Mouse (Mus musculus): Measurements from ENCODE around the gene Atpif1.

The Atpif1 gene

GRCm38 (mm10) chr4:132526678-132527077 lies 6.8 kb downstream of the Atpif1 start:
- no peak for DNase-seq (ENCODE audit: low spot score)

- DNase-seq (ENCODE audit: low spot score): peak; percentile 30
These were observed 8.7 kb downstream of the Atpif1 start for GRCm38 (mm10) chr4:132524808-132525207.

GRCm38 (mm10) chr4:132524321-132524741 lies 9.1 kb downstream of the Atpif1 start:
- no peak for DNase-seq (ENCODE audit: low spot score)

- no peak for DNase-seq (ENCODE audit: low spot score)
These were observed 14.3 kb downstream of the Atpif1 start for GRCm38 (mm10) chr4:132519188-132519587.

GRCm38 (mm10) chr4:132518066-132518465 lies 15.4 kb downstream of the Atpif1 start:
- DNase-seq (ENCODE audit: low spot score): no peak

GRCm38 (mm10) chr4:132515369-132516155 lies 17.9 kb downstream of the Atpif1 start:
- peak; percentile 94 for DNase-seq (ENCODE audit: low spot score)

GRCm38 (mm10) chr4:132514555-132515135 lies 18.8 kb downstream of the Atpif1 start:
- peak; percentile 84 for DNase-seq (ENCODE audit: low spot score)

GRCm38 (mm10) chr4:132513395-132514273 lies 19.8 kb downstream of the Atpif1 start:
- no peak for DNase-seq (ENCODE audit: low spot score)

- DNase-seq (ENCODE audit: low spot score): no peak
These were observed 21.4 kb downstream of the Atpif1 start for GRCm38 (mm10) chr4:132512080-132512479.

GRCm38 (mm10) chr4:132510352-132510798 lies 23.1 kb downstream of the Atpif1 start, which contains the start of gene Sesn2:
Gene Sesn2 (minus strand): TSS chr4:132510501.
- peak; percentile 98 for DNase-seq (ENCODE audit: low spot score)

- peak; percentile 90 for DNase-seq (ENCODE audit: low spot score)
These were observed 23.7 kb downstream of the Atpif1 start for GRCm38 (mm10) chr4:132509621-132510296.

GRCm38 (mm10) chr4:132507210-132507609 lies 26.2 kb downstream of the Atpif1 start:
- DNase-seq (ENCODE audit: low spot score): no peak

- DNase-seq (ENCODE audit: low spot score): no peak
These were observed 27.2 kb downstream of the Atpif1 start for GRCm38 (mm10) chr4:132506250-132506649.

GRCm38 (mm10) chr4:132505800-132506199 lies 27.7 kb downstream of the Atpif1 start:
- DNase-seq (ENCODE audit: low spot score): no peak

GRCm38 (mm10) chr4:132505034-132505738 lies 28.3 kb downstream of the Atpif1 start:
- DNase-seq (ENCODE audit: low spot score): no peak

- no peak for DNase-seq (ENCODE audit: low spot score)
These were observed 30.1 kb downstream of the Atpif1 start for GRCm38 (mm10) chr4:132503344-132503743.

- DNase-seq (ENCODE audit: low spot score): no peak
These were observed 31.8 kb downstream of the Atpif1 start for GRCm38 (mm10) chr4:132501639-132502038.

GRCm38 (mm10) chr4:132494271-132494918 lies 39.1 kb downstream of the Atpif1 start:
- no peak for DNase-seq (ENCODE audit: low spot score)

GRCm38 (mm10) chr4:132492178-132493060 lies 41.0 kb downstream of the Atpif1 start:
- DNase-seq (ENCODE audit: low spot score): no peak

GRCm38 (mm10) chr4:132491748-132492147 lies 41.7 kb downstream of the Atpif1 start:
- no peak for DNase-seq (ENCODE audit: low spot score)
